10 mouse cellular contexts compared by ENCODE assay signal in the genomic region with DNA sequence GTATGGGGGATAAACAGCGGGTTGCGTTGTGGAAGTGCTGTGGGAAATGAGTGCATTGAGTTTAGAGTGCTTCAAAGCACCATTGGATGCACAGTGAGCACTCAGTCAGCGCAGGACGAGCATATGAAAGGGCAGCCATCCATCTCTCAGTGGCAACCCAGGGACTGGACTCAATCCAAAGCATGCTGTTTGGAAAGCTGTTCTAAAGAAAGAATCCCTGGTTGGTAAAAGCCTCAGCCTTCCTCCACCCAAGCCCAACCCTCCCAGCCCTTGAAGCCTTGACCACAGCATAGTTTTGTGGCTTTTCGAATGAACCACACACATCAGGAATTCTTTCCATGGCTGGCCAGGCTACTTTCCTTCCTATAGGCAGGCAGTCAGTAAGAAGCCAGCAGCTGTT.
DNase-seq lines count a peak whose midpoint lies in the region; ATAC-seq lines count a peak whose summit lies in the region.
"Had no signal": no experiment of that assay in that cellular context is flagged by ENCODE, and none has a peak within 500 bp of the region (broad histone marks: within the 10 kb centered on the region; RNA-seq: fewer than 3 reads in every experiment).

No protein-coding gene starts in this region.

- ATAC-seq in megakaryocyte progenitor cell, adult 5-6 weeks (replicated peaks; ENCODE audit: poor library complexity) = no peak
- ATAC-seq: midbrain, embryonic 13.5 days had no signal

- DNase-seq in left cerebral cortex, postnatal 4 days = peak; percentile 77
- no peak for DNase-seq in left cerebral cortex, adult 11 months (ENCODE audit: low spot score)
- peak; percentile 37 for DNase-seq in adrenal gland, adult 8-10 months
- peak; percentile 71 for DNase-seq in cerebellum, adult 11 months
- DNase-seq in forelimb bud, embryonic 11.5 days (ENCODE audit: low read depth, low spot score) = peak; percentile 24
- DNase-seq in left cerebral cortex, adult 8-10 months (ENCODE audit: low spot score in 2 of 2) = no peak
- DNase-seq in gastrocnemius, postnatal 36 days = no peak
- DNase-seq: gastrocnemius, postnatal 14 days had no signal

- intact Hi-C loops in left cerebral cortex, postnatal 4 days (cut with DNase I) = no loop called here
- intact Hi-C loops in gastrocnemius, postnatal 36 days (cut with DNase I) = no loop called here

Comparison
In these comparisons a context has a peak if more than half of its experiments do, and no peak if none do; other contexts are left out.
1. DNase-seq: peak in left cerebral cortex, postnatal 4 days (single experiment), adrenal gland, adult 8-10 months (single experiment), cerebellum, adult 11 months (single experiment) and forelimb bud, embryonic 11.5 days (single experiment); none in left cerebral cortex, adult 11 months (single experiment), left cerebral cortex, adult 8-10 months (0 of 2) and gastrocnemius, postnatal 36 days (0 of 2).